Mouse (Mus musculus) neural tube, embryonic 10.5 days (tissue): ENCODE data around the gene Trcg1.
A peak's percentile ranks its signal among the peaks of the same experiment; 100 is the strongest.
"Not testable (repeated sequence)": the region's sequence is repeated elsewhere in the genome, so short reads cannot be mapped to it uniquely, and the experiment has no call there.

Experiments used
- DNase-seq: peaks from one replicate; pipeline ENCODE4 v3.0.0-alpha.2; 2017; ENCODE audit warnings: low spot score; ENCODE audit errors: extremely low spot score

Trcg1 gene

GRCm38 (mm10) chr9:57236256-57236655 lies at the start of gene Trcg1:
Trcg1 (plus strand) TSS chr9:57236556.
- no peak for DNase-seq

- no peak for DNase-seq
These were observed 39.6 kb upstream of the Trcg1 start for GRCm38 (mm10) chr9:57196708-57197107.

DNA sequence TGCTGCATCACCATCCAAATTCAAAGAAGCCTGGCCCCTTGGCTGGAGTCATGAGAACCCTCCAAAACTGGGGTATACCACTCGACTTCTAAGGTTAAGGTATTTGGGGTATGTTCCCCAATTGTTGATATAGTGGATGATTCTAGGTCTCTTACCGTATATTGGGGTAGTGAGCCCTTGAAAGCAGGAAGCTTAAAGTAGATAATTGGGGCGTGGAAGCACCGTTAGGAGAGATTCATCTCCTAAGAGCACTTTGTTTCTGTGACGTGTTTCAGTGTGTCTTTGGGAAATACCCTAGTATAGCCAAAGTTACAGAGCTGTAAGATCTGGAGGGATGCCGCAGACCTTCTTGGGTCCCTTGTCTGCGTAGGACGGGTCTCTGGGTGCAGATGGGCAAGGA lies 38.9 kb upstream of the Trcg1 start:
- no peak for DNase-seq

GRCm38 (mm10) chr9:57202981-57203380 lies 33.4 kb upstream of the Trcg1 start:
- no peak for DNase-seq

- DNase-seq, result not testable (repeated sequence)
These were observed 32.8 kb upstream of the Trcg1 start for GRCm38 (mm10) chr9:57203571-57203970.

GRCm38 (mm10) chr9:57206896-57207295 lies 29.5 kb upstream of the Trcg1 start:
- DNase-seq, result no peak

- DNase-seq, result peak; percentile 27
These were observed 27.0 kb upstream of the Trcg1 start for GRCm38 (mm10) chr9:57209316-57209715.

DNA sequence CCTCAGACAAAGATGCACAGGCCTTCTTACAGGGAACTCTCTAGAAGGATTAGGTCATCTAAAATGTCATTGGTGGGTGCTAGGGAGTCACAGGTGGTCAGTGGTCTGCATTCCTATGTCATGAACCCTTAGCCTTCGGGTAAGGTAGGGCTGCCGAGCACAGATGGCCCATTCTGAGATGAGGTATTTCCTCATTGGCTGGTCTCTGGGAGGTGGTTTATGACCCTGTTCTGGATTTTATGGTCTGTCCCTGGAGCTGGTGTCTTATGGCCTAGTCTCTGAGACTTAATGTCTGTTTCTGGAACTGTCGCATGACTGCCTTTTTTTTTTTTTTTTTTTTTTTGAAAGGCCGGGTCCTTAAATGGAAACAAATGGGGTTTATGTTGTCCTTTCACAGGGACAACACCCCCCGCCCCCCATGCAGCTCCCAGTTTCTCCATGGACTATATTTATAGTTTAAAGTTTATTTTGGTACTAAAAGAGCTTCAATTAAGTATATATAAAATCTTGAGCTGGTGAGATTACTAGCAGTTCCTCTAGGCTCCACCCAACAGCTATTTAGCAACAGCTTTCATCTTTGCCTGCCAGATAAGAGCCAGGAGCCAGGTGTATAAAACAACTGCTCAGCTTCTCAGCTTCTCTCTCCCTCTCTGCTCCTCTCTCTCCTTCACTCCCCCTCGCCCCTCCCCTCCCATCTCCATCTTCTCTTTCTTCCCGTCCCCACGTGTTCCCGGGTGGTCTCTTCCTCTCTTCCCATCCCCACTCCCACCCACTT lies 23.7 kb upstream of the Trcg1 start:
- no peak for DNase-seq

DNA sequence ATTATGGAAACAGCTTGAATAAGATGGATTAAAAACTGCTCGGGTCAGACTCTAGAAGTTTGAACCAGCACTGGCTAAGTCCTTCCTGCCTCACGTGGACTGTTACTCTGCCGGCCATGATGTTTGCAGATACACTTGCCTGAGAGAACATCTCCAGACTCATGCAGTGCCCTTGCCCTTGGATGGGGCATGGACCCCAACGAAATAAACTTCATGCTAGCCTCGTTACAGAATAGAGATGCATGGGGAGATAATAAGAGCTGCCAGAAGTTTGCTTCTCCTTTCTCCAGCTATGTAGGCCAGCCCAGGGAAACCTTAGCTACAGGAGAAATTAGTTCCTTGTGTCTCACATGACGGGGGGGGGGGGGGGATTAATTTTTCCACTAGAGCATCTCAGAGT lies 21.9 kb upstream of the Trcg1 start:
- DNase-seq, result no peak

DNA sequence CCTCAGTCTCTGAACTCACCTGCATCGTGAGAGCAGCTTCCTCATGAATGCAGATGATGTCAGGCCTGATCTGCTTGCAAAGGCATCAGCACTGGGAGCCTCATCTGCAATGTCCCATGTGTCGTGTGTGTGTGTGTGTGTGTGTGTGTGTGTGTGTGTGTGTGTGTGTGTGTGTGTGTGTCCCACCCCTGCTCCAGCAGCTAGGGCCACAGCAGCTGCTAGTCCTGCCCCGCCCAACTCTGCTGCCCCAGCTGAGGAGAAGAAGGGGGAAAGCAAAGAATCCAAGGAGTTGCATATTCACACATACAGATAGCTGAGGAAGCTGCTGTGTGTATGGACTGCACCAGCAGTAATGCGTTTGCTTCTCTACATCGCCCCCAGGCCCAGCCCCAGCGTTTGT lies 19.1 kb upstream of the Trcg1 start:
- no peak for DNase-seq

- DNase-seq, result no peak
These were observed 17.6 kb upstream of the Trcg1 start for GRCm38 (mm10) chr9:57218776-57219175.

DNA sequence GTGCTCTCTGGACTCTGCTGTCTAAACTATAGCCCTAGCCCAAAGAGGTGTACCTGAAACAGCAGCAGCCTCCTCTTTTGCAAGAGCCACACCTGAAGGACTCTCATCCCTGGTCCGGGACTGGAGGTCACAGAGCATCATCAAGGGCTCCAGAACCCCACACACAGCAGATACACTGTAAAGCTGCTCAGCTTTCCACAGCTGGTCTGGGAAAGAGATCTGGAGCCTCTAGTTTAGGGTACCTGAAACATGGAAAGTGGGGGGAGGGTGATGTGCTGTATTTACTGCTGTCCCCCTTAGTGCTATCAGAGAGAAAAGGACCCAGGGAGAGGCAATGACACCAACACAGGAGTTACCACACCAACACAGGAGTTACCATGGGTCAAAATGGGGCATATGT lies 16.8 kb upstream of the Trcg1 start:
- no peak for DNase-seq

DNA sequence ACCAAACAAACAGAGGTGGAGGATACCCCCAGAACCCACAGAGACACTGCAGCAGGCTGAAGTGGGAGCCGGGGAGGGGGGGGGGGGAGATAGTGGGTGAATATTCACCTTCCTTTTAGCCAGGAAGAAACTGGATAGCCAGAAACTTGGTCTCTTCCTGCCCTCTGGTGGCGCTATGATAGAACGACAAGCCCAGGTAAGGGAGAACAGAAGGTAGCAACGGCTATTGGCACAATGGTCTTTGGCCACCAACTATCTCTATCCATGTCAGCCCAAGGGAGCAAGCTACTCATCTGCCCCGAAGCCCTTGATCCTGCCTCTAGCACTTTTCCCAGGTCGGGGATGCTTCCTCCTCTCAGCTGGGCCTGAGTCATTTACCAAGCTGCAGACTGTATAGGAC lies 16.0 kb upstream of the Trcg1 start:
- DNase-seq, result no peak

GRCm38 (mm10) chr9:57223341-57223740 lies 13.0 kb upstream of the Trcg1 start:
- DNase-seq, result no peak

- DNase-seq, result no peak
These were observed 10.4 kb upstream of the Trcg1 start for GRCm38 (mm10) chr9:57225780-57226627.

GRCm38 (mm10) chr9:57226628-57227122 lies 9.7 kb upstream of the Trcg1 start:
- DNase-seq, result not testable (repeated sequence)

DNA sequence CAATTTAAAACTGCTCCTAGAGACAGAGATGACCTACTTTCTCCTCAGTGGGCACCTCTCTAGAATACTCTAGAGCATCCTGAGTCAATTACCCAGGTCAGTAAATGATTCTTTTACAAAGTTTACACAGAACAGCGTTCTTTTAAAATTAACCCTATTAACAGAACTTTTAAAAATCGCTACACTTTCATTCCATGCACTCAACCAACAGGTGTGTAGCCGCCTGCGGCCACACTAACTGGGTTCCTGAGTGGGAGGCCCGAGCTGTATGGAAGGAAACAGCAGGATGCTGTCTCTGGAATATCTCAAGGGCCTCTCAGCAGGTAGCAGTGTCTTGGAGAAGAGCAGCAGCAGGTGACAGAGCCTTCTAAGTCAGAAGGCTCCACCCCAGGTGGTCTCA lies 9.2 kb upstream of the Trcg1 start:
- DNase-seq, result no peak

- no peak for DNase-seq
These were observed 8.2 kb upstream of the Trcg1 start for GRCm38 (mm10) chr9:57228186-57228585.

- DNase-seq, result no peak
These were observed 6.6 kb upstream of the Trcg1 start for GRCm38 (mm10) chr9:57229726-57230125.

DNA sequence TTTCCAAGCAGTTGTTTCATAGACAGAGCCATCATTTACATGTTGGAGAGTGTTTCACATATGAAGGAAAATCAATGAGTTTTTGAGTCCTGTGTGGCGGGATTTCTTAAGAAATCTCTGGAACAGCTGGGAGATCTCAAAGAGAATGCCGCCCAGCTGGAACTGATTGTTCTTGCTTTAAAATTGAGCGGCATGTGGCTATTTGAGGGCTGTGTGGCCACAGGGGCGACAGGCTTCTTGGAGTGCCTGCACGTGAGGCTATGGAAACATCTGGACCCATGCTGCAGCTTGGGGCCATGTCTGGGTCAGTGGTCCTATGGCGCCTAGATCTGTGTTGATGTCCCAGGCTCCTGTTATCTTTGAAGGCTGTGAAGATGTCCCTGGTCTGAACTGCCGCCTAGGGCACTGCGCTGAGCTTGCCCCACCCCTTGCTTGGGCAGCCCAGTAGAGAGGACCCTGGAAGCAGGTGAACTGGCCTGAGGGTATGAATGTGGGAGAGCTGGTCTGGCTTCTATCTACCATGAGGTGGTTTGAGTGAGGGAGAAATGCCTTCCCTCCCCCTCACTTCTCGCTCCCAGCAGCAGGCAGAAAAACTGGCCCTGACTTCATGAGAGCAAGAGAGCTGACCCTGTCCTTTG lies 6.1 kb upstream of the Trcg1 start:
- no peak for DNase-seq

DNA sequence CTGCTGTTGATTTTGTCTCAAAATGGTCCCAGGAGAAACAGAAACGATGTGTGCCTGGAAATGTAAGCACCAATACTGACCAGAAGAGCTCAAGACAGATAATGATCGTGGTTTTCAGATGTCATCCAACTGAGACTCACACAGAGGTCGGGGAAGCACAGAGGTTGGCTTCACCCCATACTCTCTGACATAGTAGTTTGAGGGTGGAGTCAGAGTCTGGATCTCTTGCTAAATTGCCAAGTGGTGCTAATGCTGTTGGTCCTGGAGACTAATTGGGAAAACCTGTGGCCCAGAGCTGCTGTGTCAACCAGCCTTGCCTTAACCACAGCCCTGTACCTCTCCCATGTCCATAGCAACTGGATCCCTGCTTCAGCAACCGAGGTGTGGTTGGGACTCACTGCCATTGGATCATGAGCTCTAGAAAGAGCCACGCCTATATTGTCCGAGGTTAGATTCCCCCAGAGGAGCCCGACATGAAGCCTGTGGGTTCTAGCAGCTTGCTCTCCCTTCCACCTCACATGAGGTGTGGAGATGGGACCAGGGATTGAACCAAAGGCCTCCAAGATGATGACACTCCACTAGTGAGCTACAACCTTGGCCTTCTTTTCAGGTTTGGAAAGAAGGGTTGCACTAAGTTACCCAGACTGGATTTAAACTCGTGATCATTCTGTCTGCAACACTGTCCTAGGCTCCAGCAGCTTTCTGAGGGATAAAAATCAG lies 4.7 kb upstream of the Trcg1 start:
- no peak for DNase-seq
